Mouse (Mus musculus) heart, embryonic 14.5 days (tissue): ENCODE data around the gene P4ha2. TPM values are rescaled to one million over a fixed set of nuclear protein-coding genes. Genes with fewer than 3 reads are reported as not detected.

ENCODE experiments used
- ATAC-seq: fragments of 200-750 bp; cut with Nextera tagmentation; 2 replicates; pipeline ENCODE4 v1.8.0; 2017; ENCODE audit warnings: low read depth, moderate TSS enrichment; ENCODE audit not compliant: insufficient number of reproducible peaks, insufficient read depth, low FRiP score
- H3K27ac ChIP-seq, 2 experiments: fragments of 200-500 bp in 1 of 2; fragments of 300-500 bp in 1 of 2; sonication (generic) in 1 of 2; replicated peaks in 1 of 2; 2 replicates each; pipeline ENCODE4 v1.5.1; 2012 to 2014; ENCODE audit warnings: low read depth in 2 of 2, low read length in 2 of 2, control low read depth in 1 of 2, mild to moderate bottlenecking in 1 of 2, mixed read lengths in 1 of 2; ENCODE audit not compliant: control insufficient read depth in 1 of 2, insufficient read depth in 1 of 2
- H3K27me3 ChIP-seq: fragments of 300-500 bp; sonication (generic); 2 replicates; pipeline ENCODE4 v1.6.1; 2014; ENCODE audit warnings: mild to moderate bottlenecking, low read length, control low read depth; ENCODE audit not compliant: control insufficient read depth, insufficient read depth
- H3K36me3 ChIP-seq: fragments of 300-500 bp; sonication (generic); 2 replicates; pipeline ENCODE4 v1.6.1; 2014; ENCODE audit warnings: mild to moderate bottlenecking, control low read depth, low read length, mixed read lengths; ENCODE audit not compliant: control insufficient read depth, insufficient read depth
- H3K4me1 ChIP-seq, 2 experiments: fragments of 200-500 bp in 1 of 2; fragments of 300-500 bp in 1 of 2; sonication (generic) in 1 of 2; 2 replicates each; pipeline ENCODE4 v1.6.1; 2012 to 2014; ENCODE audit warnings: low read length in 2 of 2, control low read depth in 1 of 2, mixed read lengths in 1 of 2; ENCODE audit not compliant: control insufficient read depth in 2 of 2, insufficient read depth in 2 of 2
- H3K4me2 ChIP-seq: fragments of 300-500 bp; sonication (generic); 2 replicates; pipeline ENCODE4 v1.6.1; 2014; ENCODE audit warnings: mild to moderate bottlenecking, low read length
- H3K4me3 ChIP-seq, 2 experiments: fragments of 200-500 bp in 1 of 2; fragments of 300-500 bp in 1 of 2; sonication (generic) in 1 of 2; 2 replicates each; pipeline ENCODE4 v1.5.1; 2012 to 2014; ENCODE audit warnings: low read length in 2 of 2, mild to moderate bottlenecking in 2 of 2, control low read depth in 1 of 2, low read depth in 1 of 2, moderate library complexity in 1 of 2; ENCODE audit not compliant: control insufficient read depth in 1 of 2, insufficient read depth in 1 of 2
- H3K9ac ChIP-seq: fragments of 300-500 bp; sonication (generic); 2 replicates; pipeline ENCODE4 v1.6.1; 2014; ENCODE audit warnings: mild to moderate bottlenecking, low read length
- H3K9me3 ChIP-seq: fragments of 300-500 bp; sonication (generic); 2 replicates; pipeline ENCODE4 v1.6.1; 2016; ENCODE audit warnings: low read length, control low read depth; ENCODE audit not compliant: control insufficient read depth
- WGBS: fragments of 180-500 bp; shearing (Covaris S2); extraction: QIAGEN DNeasy Blood & Tissue Kit; methylation state at CpG from one replicate; pipeline ENCODE4 v1.1.7; 2014; 5-methylcytosine and 5-hydroxymethylcytosine counted together
- polyA plus RNA-seq: library from polyadenylated mRNA; unstranded; fragments of >200 nt; fragmentation: Nextera tagmentation; extraction: Ambion mirVana; gene quantifications from 2 replicates; pipeline ENCODE4 v1.2.1, GENCODE M21; 2014

Gene P4ha2
- polyA plus RNA-seq, 1 experiment from 2014 or later: 40.6 TPM

DNA sequence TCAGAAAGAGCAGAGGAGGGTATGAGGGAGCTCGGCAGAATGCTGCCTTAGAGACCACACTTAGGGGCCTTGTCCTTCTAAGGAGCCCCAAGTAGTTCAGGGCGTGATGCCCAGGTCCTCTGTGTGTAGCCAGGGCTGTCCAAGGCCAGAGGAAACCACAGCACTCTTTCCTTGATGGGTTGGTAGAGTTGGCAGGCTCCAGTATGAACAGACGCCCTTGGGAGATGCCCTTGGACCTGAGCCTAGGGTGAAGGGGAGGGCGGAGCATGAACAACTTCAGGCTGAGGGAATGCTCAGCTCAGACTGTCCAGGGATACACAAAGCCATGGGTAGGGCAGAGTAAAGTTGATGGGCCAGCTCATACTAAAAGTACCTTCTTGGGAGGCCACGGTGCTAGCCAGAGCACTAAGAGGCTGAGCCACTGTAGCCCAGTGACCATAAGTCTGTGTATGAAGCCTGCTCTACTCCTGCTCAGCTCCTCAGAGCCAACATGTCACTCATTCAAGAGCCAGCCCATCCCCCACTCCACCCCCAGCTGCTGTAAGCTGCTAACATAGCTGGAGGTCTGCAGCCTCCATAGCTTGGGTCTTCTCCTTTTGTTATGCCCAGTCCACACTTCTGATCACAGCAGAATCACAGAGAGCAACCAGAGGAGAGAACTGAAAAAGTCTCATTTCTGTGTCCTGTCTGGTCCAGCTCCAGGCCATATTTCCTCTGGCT, 28.0 kb upstream of the P4ha2 start:
- H3K4me2 ChIP-seq: no peak overlapping the region
- no peaks in the 10 kb centered on the region for H3K9me3 ChIP-seq
- WGBS: 79% methylated on average over 5 of the region's 5 CpGs
- no peak for ATAC-seq
- H3K4me3 ChIP-seq: no peak overlapping the region
- H3K9ac ChIP-seq: no peak overlapping the region
- no peaks in the 10 kb centered on the region for H3K36me3 ChIP-seq
- H3K27me3 ChIP-seq: peaks cover 45% of the 10 kb centered on the region
- no peak overlapping the region for H3K27ac ChIP-seq
- peaks cover 34 to 39% of the 10 kb centered on the region in 2 experiments for H3K4me1 ChIP-seq

DNA sequence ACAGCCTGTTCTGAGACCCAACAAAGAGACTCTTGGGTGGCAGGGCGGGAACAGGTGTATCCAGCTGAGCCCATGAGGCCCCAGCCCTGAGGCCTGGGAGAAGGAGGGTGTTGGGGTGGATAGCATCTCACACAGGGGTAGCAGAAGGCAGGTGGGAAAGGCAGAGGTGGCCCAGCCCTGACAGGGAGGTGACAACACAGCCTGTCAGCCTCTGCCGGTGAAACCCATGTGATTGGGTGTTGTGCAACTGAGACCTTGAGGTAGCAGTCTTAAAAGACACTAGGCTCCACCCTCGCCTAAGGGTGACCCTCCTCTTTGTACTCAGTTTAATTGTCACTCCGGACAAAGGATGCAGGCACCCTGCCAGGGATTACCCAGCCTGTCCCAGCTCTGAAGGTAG, 26.6 kb upstream of the P4ha2 start:
- no peaks in the 10 kb centered on the region for H3K9me3 ChIP-seq
- H3K4me2 ChIP-seq: no peak overlapping the region
- no peak for ATAC-seq
- H3K9ac ChIP-seq: no peak overlapping the region
- peaks cover 23 to 29% of the 10 kb centered on the region in 2 experiments for H3K4me1 ChIP-seq
- H3K4me3 ChIP-seq: no peak overlapping the region
- no peaks in the 10 kb centered on the region for H3K36me3 ChIP-seq
- H3K27me3 ChIP-seq: peaks cover 36% of the 10 kb centered on the region
- H3K27ac ChIP-seq: no peak overlapping the region
- WGBS: 44% methylated on average over 4 of the region's 4 CpGs

DNA sequence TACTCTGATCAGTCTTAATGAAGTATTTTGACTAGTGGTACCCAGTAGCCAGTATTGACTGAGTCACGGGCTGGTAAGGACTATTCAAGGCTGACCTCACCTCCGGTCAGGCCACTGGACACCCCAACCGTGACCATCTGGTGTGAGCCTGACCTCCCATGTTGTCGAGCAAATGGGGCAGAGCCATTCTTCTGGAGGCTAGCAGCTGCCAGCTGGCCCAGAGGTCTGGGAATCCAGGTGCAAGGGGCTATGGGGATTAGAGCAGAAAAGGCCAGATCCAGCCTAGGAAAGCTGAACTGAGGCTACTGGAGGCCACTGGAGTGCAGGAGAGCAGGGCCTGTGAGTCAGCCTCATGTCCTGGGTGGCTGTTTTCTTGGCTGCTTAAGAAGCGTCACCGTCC, 24.5 kb upstream of the P4ha2 start:
- peaks cover 23% of the 10 kb centered on the region for H3K27me3 ChIP-seq
- 85% methylated on average over 6 of the region's 6 CpGs for WGBS
- no peak overlapping the region for H3K4me3 ChIP-seq
- no peak overlapping the region for H3K4me2 ChIP-seq
- H3K27ac ChIP-seq: no peak overlapping the region
- H3K4me1 ChIP-seq: peaks cover 18 to 20% of the 10 kb centered on the region in 2 experiments
- H3K9me3 ChIP-seq: no peaks in the 10 kb centered on the region
- H3K9ac ChIP-seq: no peak overlapping the region
- ATAC-seq: no peak
- no peaks in the 10 kb centered on the region for H3K36me3 ChIP-seq

DNA sequence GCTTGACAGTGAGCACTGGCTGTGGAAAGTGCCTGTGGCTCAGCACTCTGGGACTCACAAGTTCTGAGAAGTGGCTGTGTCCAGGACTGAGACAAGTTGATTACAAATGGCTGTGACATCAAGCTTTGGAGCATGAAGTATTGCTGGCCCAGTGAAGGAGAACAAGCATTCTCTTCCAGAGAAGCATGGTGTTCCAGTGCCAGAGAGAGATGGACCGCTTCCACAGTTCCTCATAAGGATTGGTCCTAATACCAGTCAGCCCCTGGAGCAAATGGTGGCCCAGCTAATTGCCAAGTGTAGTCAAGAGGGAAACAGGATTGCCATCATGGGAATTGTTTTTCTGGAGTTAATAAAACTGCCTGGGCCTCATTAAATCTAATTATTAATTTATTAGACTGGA, 23.8 kb upstream of the P4ha2 start:
- Histone ChIP-seq H3K4me3 (no peak overlapping the region), H3K4me2 (no peak overlapping the region), H3K36me3 (no peaks in the 10 kb centered on the region), H3K4me1 (peaks cover 18 to 20% of the 10 kb centered on the region in 2 experiments), H3K27ac (no peak overlapping the region), H3K9ac (no peak overlapping the region), H3K27me3 (peaks cover 16% of the 10 kb centered on the region), H3K9me3 (no peaks in the 10 kb centered on the region)
- 97% methylated on average over 1 of the region's 1 CpGs for WGBS
- ATAC-seq: no peak

DNA sequence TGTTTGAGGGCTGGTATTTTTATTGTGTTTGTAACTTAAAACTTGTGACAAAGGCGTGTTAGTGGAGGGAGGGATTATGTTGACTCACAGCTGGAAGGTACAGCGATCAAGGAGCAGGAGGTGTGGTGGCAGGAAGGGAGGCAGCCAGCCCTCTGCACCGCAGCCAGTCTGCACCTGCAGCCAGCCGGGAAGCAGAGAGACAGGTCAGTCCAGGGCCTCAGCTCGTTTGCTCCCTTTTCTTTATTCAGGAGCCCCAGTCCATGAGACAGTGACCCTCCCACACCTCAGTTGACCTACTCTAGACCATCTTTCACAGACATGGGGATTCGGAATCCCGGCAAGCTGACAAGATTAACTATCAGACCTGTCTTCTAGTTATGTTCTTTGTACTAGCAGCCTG, 19.5 kb upstream of the P4ha2 start:
- WGBS: 32% methylated on average over 7 of the region's 7 CpGs
- Histone ChIP-seq H3K9me3 (no peaks in the 10 kb centered on the region), H3K4me2 (no peak overlapping the region), H3K27me3 (0 out of 2 replicates have a peak, but pooled peaks cover 1% of the 10 kb centered on the region), H3K4me1 (no peaks in the 10 kb centered on the region), H3K4me3 (no peak overlapping the region), H3K27ac (no peak overlapping the region), H3K36me3 (no peaks in the 10 kb centered on the region), H3K9ac (no peak overlapping the region)
- ATAC-seq: no peak

DNA sequence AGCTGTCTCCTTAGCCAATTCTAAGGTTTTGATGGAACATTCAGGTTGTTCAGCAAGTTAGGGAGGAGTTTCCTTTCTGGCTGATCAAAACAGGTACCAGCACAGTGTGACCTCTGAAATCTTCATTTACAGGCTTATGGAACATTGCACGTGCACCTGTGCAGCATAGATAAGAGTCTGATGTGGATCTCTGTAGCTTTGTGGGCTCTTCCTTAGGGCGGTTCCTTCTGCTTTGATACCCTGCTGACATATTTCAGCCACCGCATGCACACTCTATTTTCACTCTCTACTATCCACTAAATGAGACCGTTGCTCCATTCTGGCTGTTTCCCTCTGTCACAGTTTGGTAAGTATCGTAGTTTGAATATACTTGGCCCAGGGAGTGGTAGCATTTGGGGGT, 17.2 kb upstream of the P4ha2 start:
- Histone ChIP-seq H3K4me2 (no peak overlapping the region), H3K9me3 (no peaks in the 10 kb centered on the region), H3K4me3 (no peak overlapping the region), H3K4me1 (no peaks in the 10 kb centered on the region), H3K27ac (no peak overlapping the region), H3K9ac (no peak overlapping the region), H3K27me3 (no peaks in the 10 kb centered on the region), H3K36me3 (no peaks in the 10 kb centered on the region)
- no peak for ATAC-seq
- 91% methylated on average over 5 of the region's 5 CpGs for WGBS

DNA sequence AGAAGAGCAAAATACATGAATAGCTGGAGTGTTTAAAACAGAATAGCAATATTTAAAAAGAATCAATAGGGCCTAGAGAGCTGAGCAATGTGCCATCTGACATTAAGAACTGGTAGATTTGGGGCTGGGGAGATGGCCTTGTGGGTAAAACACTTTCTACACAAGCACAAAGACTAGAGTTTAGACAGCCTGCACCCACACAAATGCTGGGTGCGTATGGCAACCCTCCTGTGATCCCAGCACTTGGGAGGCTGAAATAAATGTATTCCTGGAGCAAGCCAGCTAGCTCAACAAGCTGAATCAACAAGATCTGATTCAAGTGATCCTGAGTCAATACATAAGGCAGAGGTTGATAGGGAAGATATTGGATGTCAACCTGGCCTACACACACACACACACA, 14.9 kb upstream of the P4ha2 start:
- Histone ChIP-seq H3K4me3 (no peak overlapping the region), H3K9me3 (no peaks in the 10 kb centered on the region), H3K27me3 (no peaks in the 10 kb centered on the region), H3K9ac (no peak overlapping the region), H3K36me3 (no peaks in the 10 kb centered on the region), H3K27ac (no peak overlapping the region), H3K4me2 (no peak overlapping the region), H3K4me1 (no peaks in the 10 kb centered on the region)
- WGBS: 93% methylated on average over 1 of the region's 1 CpGs
- ATAC-seq: no peak

DNA sequence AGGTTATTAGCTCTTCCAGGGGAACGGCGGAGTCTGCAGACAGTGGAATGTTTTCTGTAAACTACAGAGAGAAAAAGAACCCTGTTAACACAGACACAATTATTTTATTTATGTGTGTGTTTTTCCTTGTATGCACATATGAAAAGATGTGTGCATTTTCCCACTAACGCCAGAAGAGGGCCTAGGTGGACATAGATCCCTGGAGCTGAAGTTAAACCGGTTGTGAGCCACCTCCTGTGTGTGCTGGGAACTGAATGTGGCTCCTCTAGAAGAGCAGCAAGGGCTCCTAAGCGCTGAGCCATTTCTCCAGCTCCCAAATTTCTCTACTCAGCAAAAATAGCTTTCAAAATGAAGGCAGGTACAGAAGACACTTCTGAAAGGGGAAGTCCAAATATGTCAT, 14.1 kb upstream of the P4ha2 start:
- 71% methylated on average over 5 of the region's 5 CpGs for WGBS
- Histone ChIP-seq H3K4me2 (no peak overlapping the region), H3K27ac (no peak overlapping the region), H3K36me3 (no peaks in the 10 kb centered on the region), H3K4me3 (no peak overlapping the region), H3K27me3 (no peaks in the 10 kb centered on the region), H3K4me1 (no peaks in the 10 kb centered on the region), H3K9me3 (no peaks in the 10 kb centered on the region), H3K9ac (no peak overlapping the region)
- ATAC-seq: no peak
